Mouse (Mus musculus): ENCODE data around the gene Aatk. TPM values are rescaled to one million over a fixed set of nuclear protein-coding genes. Genes with fewer than 3 reads are reported as not detected.

Aatk gene
- total RNA-seq, 1 experiment, result 1.2 TPM

- in situ Hi-C loops (cut with MboI; ENCODE audit: low sequenced_read_pairs in 2 of 2, unreplicated experiment in 2 of 2), result no loop called here
- peaks cover 3% of the 10 kb centered on the region; the same call in 1 of the 2 replicates for H3K36me3 ChIP-seq (ENCODE audit: control insufficient read depth, insufficient read depth, low read length, poor library complexity, severe bottlenecking)
- no peaks in the 10 kb centered on the region for H3K9me3 ChIP-seq (ENCODE audit: control insufficient read depth, insufficient read depth, low read depth, low read length)
- no peak for DNase-seq (ENCODE audit: low read depth, low spot score)
- no peak overlapping the region for H3K9ac ChIP-seq (ENCODE audit: insufficient read depth, low read depth, low read length, poor library complexity, severe bottlenecking)
- H3K27ac ChIP-seq (ENCODE audit: insufficient read depth, low read depth, low read length, poor library complexity, severe bottlenecking), result no peak overlapping the region
- H3K4me1 ChIP-seq (ENCODE audit: control insufficient read depth in 2 of 2, insufficient read depth in 2 of 2, low read length in 2 of 2, poor library complexity in 1 of 2), result peaks cover 3% of the 10 kb centered on the region in 2 experiments; a peak in 1 of 4 replicates
- TF ChIP-seq HCFC1 (IDR thresholded peaks at IDR 0.05; ENCODE audit: borderline replicate concordance, insufficient read depth, low read length) (no peak), ZNF384 (IDR thresholded peaks at IDR 0.05; ENCODE audit: low read depth, low read length) (no peak), ZC3H11A (IDR thresholded peaks at IDR 0.05; ENCODE audit: borderline replicate concordance, low read depth, low read length) (no peak), CHD2 (IDR thresholded peaks at IDR 0.05; ENCODE audit: low read depth, low read length) (no peak), MAFK (IDR thresholded peaks at IDR 0.05; ENCODE audit: insufficient read depth, low read depth, low read length) (no peak)
- H3K4me3 ChIP-seq (ENCODE audit: insufficient read depth in 1 of 2, low read depth in 1 of 2, low read length in 2 of 2, poor library complexity in 1 of 2, severe bottlenecking in 1 of 2), result no peak overlapping the region
Measured at GRCm38 (mm10) chr11:119990658-119991337, 56.2 kb downstream of the Aatk start.

- no peak overlapping the region for H3K9ac ChIP-seq (ENCODE audit: insufficient read depth, low read depth, low read length, poor library complexity, severe bottlenecking)
- no peak overlapping the region for H3K27ac ChIP-seq (ENCODE audit: insufficient read depth, low read depth, low read length, poor library complexity, severe bottlenecking)
- H3K36me3 ChIP-seq (ENCODE audit: control insufficient read depth, insufficient read depth, low read length, poor library complexity, severe bottlenecking), result no peaks in the 10 kb centered on the region
- H3K4me3 ChIP-seq (ENCODE audit: insufficient read depth in 1 of 2, low read depth in 1 of 2, low read length in 2 of 2, poor library complexity in 1 of 2, severe bottlenecking in 1 of 2), result no peak overlapping the region
- TF ChIP-seq ZC3H11A (IDR thresholded peaks at IDR 0.05; ENCODE audit: borderline replicate concordance, low read depth, low read length) (no peak), MAFK (IDR thresholded peaks at IDR 0.05; ENCODE audit: insufficient read depth, low read depth, low read length) (no peak), HCFC1 (IDR thresholded peaks at IDR 0.05; ENCODE audit: borderline replicate concordance, insufficient read depth, low read length) (no peak), CHD2 (IDR thresholded peaks at IDR 0.05; ENCODE audit: low read depth, low read length) (no peak), ZNF384 (IDR thresholded peaks at IDR 0.05; ENCODE audit: low read depth, low read length) (no peak)
- DNase-seq (ENCODE audit: low read depth, low spot score), result no peak
- H3K9me3 ChIP-seq (ENCODE audit: control insufficient read depth, insufficient read depth, low read depth, low read length), result no peaks in the 10 kb centered on the region
- peaks cover 3% of the 10 kb centered on the region in 2 experiments; a peak in 1 of 4 replicates for H3K4me1 ChIP-seq (ENCODE audit: control insufficient read depth in 2 of 2, insufficient read depth in 2 of 2, low read length in 2 of 2, poor library complexity in 1 of 2)
- in situ Hi-C loops (cut with MboI; ENCODE audit: low sequenced_read_pairs in 2 of 2, unreplicated experiment in 2 of 2), result no loop called here
Measured at GRCm38 (mm10) chr11:119989115-119989564, 57.8 kb downstream of the Aatk start.

- Histone ChIP-seq H3K9ac (ENCODE audit: insufficient read depth, low read depth, low read length, poor library complexity, severe bottlenecking) (no peak overlapping the region), H3K9me3 (ENCODE audit: control insufficient read depth, insufficient read depth, low read depth, low read length) (no peaks in the 10 kb centered on the region), H3K27ac (ENCODE audit: insufficient read depth, low read depth, low read length, poor library complexity, severe bottlenecking) (no peak overlapping the region), H3K4me3 (ENCODE audit: insufficient read depth in 1 of 2, low read depth in 1 of 2, low read length in 2 of 2, poor library complexity in 1 of 2, severe bottlenecking in 1 of 2) (no peak overlapping the region), H3K4me1 (ENCODE audit: control insufficient read depth in 2 of 2, insufficient read depth in 2 of 2, low read length in 2 of 2, poor library complexity in 1 of 2) (peaks cover 3% of the 10 kb centered on the region in 2 experiments; a peak in 1 of 4 replicates), H3K36me3 (ENCODE audit: control insufficient read depth, insufficient read depth, low read length, poor library complexity, severe bottlenecking) (peaks cover 6% of the 10 kb centered on the region; the same call in 1 of the 2 replicates)
- TF ChIP-seq CHD2 (IDR thresholded peaks at IDR 0.05; ENCODE audit: low read depth, low read length) (no peak), MAFK (IDR thresholded peaks at IDR 0.05; ENCODE audit: insufficient read depth, low read depth, low read length) (no peak), HCFC1 (IDR thresholded peaks at IDR 0.05; ENCODE audit: borderline replicate concordance, insufficient read depth, low read length) (no peak), ZNF384 (IDR thresholded peaks at IDR 0.05; ENCODE audit: low read depth, low read length) (no peak), ZC3H11A (IDR thresholded peaks at IDR 0.05; ENCODE audit: borderline replicate concordance, low read depth, low read length) (no peak)
- in situ Hi-C loops (cut with MboI; ENCODE audit: low sequenced_read_pairs in 2 of 2, unreplicated experiment in 2 of 2), result no loop called here
- no peak for DNase-seq (ENCODE audit: low read depth, low spot score)
Measured at GRCm38 (mm10) chr11:119988391-119988790, 58.6 kb downstream of the Aatk start.

GRCm38 (mm10) chr11:119987876-119988275 is 59.1 kb downstream of the Aatk start:
- no peak overlapping the region for H3K4me3 ChIP-seq (ENCODE audit: insufficient read depth in 1 of 2, low read depth in 1 of 2, low read length in 2 of 2, poor library complexity in 1 of 2, severe bottlenecking in 1 of 2)
- no peak overlapping the region for H3K9ac ChIP-seq (ENCODE audit: insufficient read depth, low read depth, low read length, poor library complexity, severe bottlenecking)
- no peak for DNase-seq (ENCODE audit: low read depth, low spot score)
- in situ Hi-C loops (cut with MboI; ENCODE audit: low sequenced_read_pairs in 2 of 2, unreplicated experiment in 2 of 2), result no loop called here
- no peak overlapping the region for H3K27ac ChIP-seq (ENCODE audit: insufficient read depth, low read depth, low read length, poor library complexity, severe bottlenecking)
- H3K4me1 ChIP-seq (ENCODE audit: control insufficient read depth in 2 of 2, insufficient read depth in 2 of 2, low read length in 2 of 2, poor library complexity in 1 of 2), result peaks cover 3% of the 10 kb centered on the region in 2 experiments; a peak in 1 of 4 replicates
- TF ChIP-seq ZC3H11A (IDR thresholded peaks at IDR 0.05; ENCODE audit: borderline replicate concordance, low read depth, low read length), result no peak
- TF ChIP-seq ZNF384 (IDR thresholded peaks at IDR 0.05; ENCODE audit: low read depth, low read length), result no peak
- no peak for TF ChIP-seq HCFC1 (IDR thresholded peaks at IDR 0.05; ENCODE audit: borderline replicate concordance, insufficient read depth, low read length)
- TF ChIP-seq CHD2 (IDR thresholded peaks at IDR 0.05; ENCODE audit: low read depth, low read length), result no peak
- TF ChIP-seq MAFK (IDR thresholded peaks at IDR 0.05; ENCODE audit: insufficient read depth, low read depth, low read length), result no peak
- H3K36me3 ChIP-seq (ENCODE audit: control insufficient read depth, insufficient read depth, low read length, poor library complexity, severe bottlenecking), result peaks cover 6% of the 10 kb centered on the region; the same call in 1 of the 2 replicates
- no peaks in the 10 kb centered on the region for H3K9me3 ChIP-seq (ENCODE audit: control insufficient read depth, insufficient read depth, low read depth, low read length)

Measured in ES-E14 (cell line).